Mouse (Mus musculus) bone marrow macrophage, adult 2 months (primary cell): Measurements from ENCODE around the gene Mycbpap.

Source experiments
- CTCF ChIP-seq: IDR thresholded peaks from 2 replicates; pipeline ENCODE4 v1.5.1; 2012; ENCODE audit warnings: low read depth, mild to moderate bottlenecking, low read length, moderate library complexity
- POLR2A ChIP-seq: IDR thresholded peaks from 2 replicates; pipeline ENCODE4 v1.6.1; 2012; ENCODE audit warnings: mild to moderate bottlenecking, low read depth, low read length, borderline replicate concordance

- TF ChIP-seq POLR2A, result no peak
- TF ChIP-seq CTCF, result no peak
Measured at GRCm38 (mm10) chr11:94543344-94543743, 21.8 kb upstream of the Mycbpap start.
